16 mouse cellular contexts compared by ENCODE assay signal in the genomic region with DNA sequence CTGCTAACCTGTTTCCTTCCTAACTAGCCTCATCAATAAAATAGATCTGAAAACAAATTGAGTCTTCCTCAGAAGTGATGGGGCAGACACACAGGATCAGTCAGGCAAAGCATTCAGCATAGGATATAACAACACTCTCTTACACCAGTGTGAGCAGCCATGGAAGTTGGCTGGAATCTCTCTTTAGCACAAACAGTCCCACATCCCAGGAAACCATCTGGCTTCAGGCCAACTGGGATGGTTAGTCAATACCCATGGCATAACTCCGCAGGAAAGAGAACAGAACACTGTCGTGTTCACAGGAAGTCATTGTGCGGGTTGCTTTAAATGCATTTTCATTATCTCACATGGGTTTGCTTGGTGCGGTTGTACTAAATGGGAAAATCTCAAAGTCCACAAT.
DNase-seq lines count a peak whose midpoint lies in the region; ATAC-seq and TF ChIP-seq lines count a peak whose summit lies in the region.
"Had no signal": no experiment of that assay in that cellular context is flagged by ENCODE, and none has a peak within 500 bp of the region (broad histone marks: within the 10 kb centered on the region; RNA-seq: fewer than 3 reads in every experiment).

No protein-coding gene starts in this region.

- peak; percentile 4 for DNase-seq in forebrain, postnatal 0 days
- no peak for DNase-seq in forebrain, embryonic 11.5 days (ENCODE audit: low spot score)
- peak; percentile 13 for DNase-seq in left cerebral cortex, postnatal 4 days
- DNase-seq in left cerebral cortex, adult 2 months (ENCODE audit: extremely low spot score in 1 of 2, low spot score in 2 of 2) = no peak
- DNase-seq in midbrain, postnatal 0 days (ENCODE audit: low spot score) = peak; percentile 44
- DNase-seq in lung, postnatal 36 days = peak; percentile 6
- DNase-seq: kidney, adult 18-20 months; layer of hippocampus, adult 9-11 months; right cerebral cortex, adult 18-20 months had no signal

- no peak for TF ChIP-seq CTCF in forebrain, postnatal 0 days (IDR thresholded peaks at IDR 0.05; ENCODE audit: low read depth)
- TF ChIP-seq CTCF in left cerebral cortex, adult 2 months (IDR thresholded peaks at IDR 0.05) = no peak
- TF ChIP-seq CTCF in midbrain, postnatal 0 days (IDR thresholded peaks at IDR 0.05) = no peak

- H3K27ac ChIP-seq in forebrain, postnatal 0 days (ENCODE audit: low read depth, low read length) = no peak overlapping the region
- H3K27ac ChIP-seq in forebrain, embryonic 11.5 days (ENCODE audit: low read depth, low read length) = no peak overlapping the region
- no peak overlapping the region for H3K27ac ChIP-seq in left cerebral cortex, adult 2 months
- H3K27ac ChIP-seq in midbrain, postnatal 0 days (ENCODE audit: low read depth, low read length) = no peak overlapping the region
- no peak overlapping the region for H3K27ac ChIP-seq in midbrain, embryonic 16.5 days (ENCODE audit: low read length)
- H3K27ac ChIP-seq: forebrain, embryonic 13.5 days; limb, embryonic 15.5 days; neural tube, embryonic 15.5 days; stomach, embryonic 15.5 days had no signal

- H3K9me3 ChIP-seq in forebrain, postnatal 0 days (ENCODE audit: low read length) = no peaks in the 10 kb centered on the region
- H3K9me3 ChIP-seq in forebrain, embryonic 11.5 days (ENCODE audit: control insufficient read depth, low read length) = no peaks in the 10 kb centered on the region
- H3K9me3 ChIP-seq in midbrain, postnatal 0 days (ENCODE audit: low read length) = no peaks in the 10 kb centered on the region
- no peaks in the 10 kb centered on the region for H3K9me3 ChIP-seq in midbrain, embryonic 16.5 days (replicated peaks; ENCODE audit: control insufficient read depth, low read length, poor library complexity, severe bottlenecking)
- H3K9me3 ChIP-seq: forebrain, embryonic 13.5 days; G1E; limb, embryonic 15.5 days; neural tube, embryonic 15.5 days; stomach, embryonic 15.5 days had no signal

- intact Hi-C loops in left cerebral cortex, postnatal 4 days (cut with DNase I) = no loop called here
- intact Hi-C loops in left cerebral cortex, adult 2 months (cut with DNase I) = no loop called here

- no peaks in the 10 kb centered on the region for H3K36me3 ChIP-seq in forebrain, postnatal 0 days (ENCODE audit: insufficient read depth)
- no peaks in the 10 kb centered on the region for H3K36me3 ChIP-seq in forebrain, embryonic 11.5 days (ENCODE audit: control insufficient read depth, insufficient read depth, low read length)
- no peaks in the 10 kb centered on the region for H3K36me3 ChIP-seq in midbrain, postnatal 0 days (ENCODE audit: insufficient read depth, low read length)
- H3K36me3 ChIP-seq in midbrain, embryonic 16.5 days (ENCODE audit: control insufficient read depth, insufficient read depth, low read length) = no peaks in the 10 kb centered on the region
- H3K36me3 ChIP-seq: G1E; limb, embryonic 15.5 days; neural tube, embryonic 15.5 days; stomach, embryonic 15.5 days had no signal

- H3K4me2 ChIP-seq in forebrain, postnatal 0 days (ENCODE audit: low read depth) = no peak overlapping the region
- no peak overlapping the region for H3K4me2 ChIP-seq in forebrain, embryonic 11.5 days (ENCODE audit: low read depth, low read length, severe bottlenecking)
- no peak overlapping the region for H3K4me2 ChIP-seq in midbrain, postnatal 0 days (ENCODE audit: low read depth, low read length, poor library complexity, severe bottlenecking)
- no peak overlapping the region for H3K4me2 ChIP-seq in midbrain, embryonic 16.5 days (ENCODE audit: low read length)
- H3K4me2 ChIP-seq: forebrain, embryonic 13.5 days; limb, embryonic 15.5 days; neural tube, embryonic 15.5 days; stomach, embryonic 15.5 days had no signal

- H3K9ac ChIP-seq in forebrain, postnatal 0 days = no peak overlapping the region
- no peak overlapping the region for H3K9ac ChIP-seq in forebrain, embryonic 11.5 days (ENCODE audit: low read length)
- no peak overlapping the region for H3K9ac ChIP-seq in midbrain, postnatal 0 days (replicated peaks; ENCODE audit: low read length, poor library complexity, severe bottlenecking)
- no peak overlapping the region for H3K9ac ChIP-seq in midbrain, embryonic 16.5 days (ENCODE audit: low read depth, low read length)
- H3K9ac ChIP-seq: forebrain, embryonic 13.5 days; limb, embryonic 15.5 days; neural tube, embryonic 15.5 days; stomach, embryonic 15.5 days had no signal

- H3K4me3 ChIP-seq in forebrain, postnatal 0 days (ENCODE audit: low read depth, low read length) = no peak overlapping the region
- H3K4me3 ChIP-seq in forebrain, embryonic 11.5 days (ENCODE audit: low read depth, low read length) = no peak overlapping the region
- H3K4me3 ChIP-seq in left cerebral cortex, adult 2 months = no peak overlapping the region
- H3K4me3 ChIP-seq in midbrain, postnatal 0 days (ENCODE audit: low read depth, low read length) = no peak overlapping the region
- H3K4me3 ChIP-seq in midbrain, embryonic 16.5 days (ENCODE audit: low read depth, low read length) = no peak overlapping the region
- H3K4me3 ChIP-seq: forebrain, embryonic 13.5 days; limb, embryonic 15.5 days; neural tube, embryonic 15.5 days; stomach, embryonic 15.5 days had no signal

- no peak for ATAC-seq in forebrain, postnatal 0 days
- ATAC-seq in forebrain, embryonic 11.5 days (replicated peaks; ENCODE audit: low FRiP score) = no peak
- ATAC-seq in midbrain, postnatal 0 days (ENCODE audit: low FRiP score) = no peak
- no peak for ATAC-seq in midbrain, embryonic 16.5 days
- ATAC-seq in erythroid progenitor cell, adult 5-6 weeks (replicated peaks; ENCODE audit: low FRiP score, poor library complexity, severe bottlenecking) = no peak
- ATAC-seq: forebrain, embryonic 13.5 days had no signal

- H3K27me3 ChIP-seq in forebrain, postnatal 0 days (ENCODE audit: insufficient read depth, low read length) = no peaks in the 10 kb centered on the region
- no peaks in the 10 kb centered on the region for H3K27me3 ChIP-seq in forebrain, embryonic 11.5 days (ENCODE audit: control insufficient read depth, insufficient read depth, low read length)
- H3K27me3 ChIP-seq in midbrain, postnatal 0 days (ENCODE audit: insufficient read depth, low read length) = no peaks in the 10 kb centered on the region
- no peaks in the 10 kb centered on the region for H3K27me3 ChIP-seq in midbrain, embryonic 16.5 days (ENCODE audit: control insufficient read depth, insufficient read depth, low read depth, low read length)
- H3K27me3 ChIP-seq: forebrain, embryonic 13.5 days; limb, embryonic 15.5 days; neural tube, embryonic 15.5 days; stomach, embryonic 15.5 days had no signal

- no peaks in the 10 kb centered on the region for H3K4me1 ChIP-seq in forebrain, postnatal 0 days (ENCODE audit: insufficient read depth)
- H3K4me1 ChIP-seq in forebrain, embryonic 11.5 days (replicated peaks; ENCODE audit: control insufficient read depth, insufficient read depth, low read length) = no peaks in the 10 kb centered on the region
- no peaks in the 10 kb centered on the region for H3K4me1 ChIP-seq in midbrain, postnatal 0 days (ENCODE audit: insufficient read depth, low read length)
- no peaks in the 10 kb centered on the region; the same call in 1 of the 2 replicates for H3K4me1 ChIP-seq in midbrain, embryonic 16.5 days (ENCODE audit: control insufficient read depth, insufficient read depth, low read length)
- H3K4me1 ChIP-seq: limb, embryonic 15.5 days; neural tube, embryonic 15.5 days; stomach, embryonic 15.5 days had no signal

- 60% methylated on average over 4 of the region's 4 CpGs for WGBS in forebrain, postnatal 0 days
- 89% methylated on average over 4 of the region's 4 CpGs for WGBS in forebrain, embryonic 11.5 days
- 64% methylated on average over 4 of the region's 4 CpGs for WGBS in midbrain, postnatal 0 days
- WGBS in midbrain, embryonic 16.5 days = 69% methylated on average over 4 of the region's 4 CpGs

Comparison
In these comparisons a context has a peak if more than half of its experiments do, and no peak if none do; other contexts are left out.
1. DNase-seq: peak in forebrain, postnatal 0 days (single experiment), left cerebral cortex, postnatal 4 days (single experiment), midbrain, postnatal 0 days (single experiment) and lung, postnatal 36 days (single experiment); none in forebrain, embryonic 11.5 days (single experiment) and left cerebral cortex, adult 2 months (0 of 2).